Mouse (Mus musculus) lung, embryonic 15.5 days (tissue): ENCODE measurements around the gene Rbks. TPM values are rescaled to one million over a fixed set of nuclear protein-coding genes. Genes with fewer than 3 reads are reported as not detected.

Source experiments
- microRNA-seq: library from miRNA; unstranded; fragments of <30 nt; microRNA quantifications from one replicate; pipeline ENCODE4, GENCODE M21; 2016
- polyA plus RNA-seq: library from polyadenylated mRNA; unstranded; fragments of >200 nt; fragmentation: Nextera tagmentation; extraction: Ambion mirVana; gene quantifications from 2 replicates; pipeline ENCODE4 v1.2.1, GENCODE M21; 2015

The Rbks gene
- polyA plus RNA-seq, 1 experiment from 2014 or later: 3.0 TPM

Small RNA genes within 50 kb of the gene (microRNA-seq; reads per million reads assigned to microRNA genes)
- not detected for gene Mir3473e

Other genes with a start within 250 kb of the Rbks start
- 48.2 and 55.3 TPM in 2 replicates for gene Zfp512, start 245.2 kb downstream of the Rbks start, polyA plus RNA-seq
- gene 4930548H24Rik, start 211.9 kb downstream of the Rbks start, polyA plus RNA-seq: not detected in 2 replicates
- gene Gpn1, start 202.9 kb downstream of the Rbks start, polyA plus RNA-seq: 57.2 and 63.8 TPM in 2 replicates
- gene Slc4a1ap, start 170.6 kb downstream of the Rbks start, polyA plus RNA-seq: 23.4 and 31.2 TPM in 2 replicates
- gene Supt7l, start 169.8 kb downstream of the Rbks start, polyA plus RNA-seq: 20.9 and 24.4 TPM in 2 replicates
- gene Mrpl33, start 100.7 kb downstream of the Rbks start, polyA plus RNA-seq: 275 and 287 TPM in 2 replicates
- 56.1 and 59.9 TPM in 2 replicates for gene Babam2, start 57 bp upstream of the Rbks start, polyA plus RNA-seq